Mouse (Mus musculus) ES-E14 (cell line): ENCODE data around the gene Fzd7.

Experiments used
- CHD2 ChIP-seq: IDR thresholded peaks from 2 replicates; pipeline ENCODE4 v1.6.1; 2014; ENCODE audit warnings: mild to moderate bottlenecking, low read depth, low read length, inconsistent platforms
- HCFC1 ChIP-seq: IDR thresholded peaks from 2 replicates; pipeline ENCODE4 v1.6.1; 2012; ENCODE audit warnings: low read length, inconsistent platforms, borderline replicate concordance; ENCODE audit not compliant: insufficient read depth
- MAFK ChIP-seq: IDR thresholded peaks from 2 replicates; pipeline ENCODE4 v1.6.1; 2014; ENCODE audit warnings: mild to moderate bottlenecking, low read depth, low read length, inconsistent platforms; ENCODE audit not compliant: insufficient read depth
- ZC3H11A ChIP-seq: IDR thresholded peaks from 2 replicates; pipeline ENCODE4 v1.6.1; 2012; ENCODE audit warnings: low read depth, mild to moderate bottlenecking, inconsistent platforms, low read length, borderline replicate concordance
- ZNF384 ChIP-seq: IDR thresholded peaks from 2 replicates; pipeline ENCODE4 v1.6.1; 2012; ENCODE audit warnings: low read depth, low read length, inconsistent platforms

- TF ChIP-seq HCFC1 (no peak), MAFK (no peak), CHD2 (no peak), ZC3H11A (no peak), ZNF384 (no peak)
Measured at GRCm38 (mm10) chr1:59497741-59498613, 15.8 kb downstream of the Fzd7 start.
